Mouse (Mus musculus) embryonic facial prominence, embryonic 10.5 days (tissue): ENCODE data around the gene Hes3. TPM values are rescaled to one million over a fixed set of nuclear protein-coding genes. Genes with fewer than 3 reads are reported as not detected.

Source experiments
- DNase-seq: peaks from one replicate; pipeline ENCODE4 v3.0.0-alpha.2; 2017; ENCODE audit warnings: low spot score
- H3K27ac ChIP-seq: fragments of 300-500 bp; sonication (generic); replicated peaks from 2 replicates; pipeline ENCODE4 v1.5.1; 2016; ENCODE audit warnings: mild to moderate bottlenecking
- H3K27me3 ChIP-seq: fragments of 300-500 bp; sonication (generic); replicated peaks from 2 replicates; pipeline ENCODE4 v1.6.1; 2016; ENCODE audit warnings: low read depth, mild to moderate bottlenecking; ENCODE audit not compliant: poor library complexity, severe bottlenecking
- H3K36me3 ChIP-seq: fragments of 300-500 bp; sonication (generic); replicated peaks from 2 replicates; pipeline ENCODE4 v1.6.1; 2016; ENCODE audit warnings: mild to moderate bottlenecking, moderate library complexity
- H3K4me1 ChIP-seq: fragments of 300-500 bp; sonication (generic); 2 replicates; pipeline ENCODE4 v1.6.1; 2016
- H3K4me3 ChIP-seq: fragments of 300-500 bp; sonication (generic); 2 replicates; pipeline ENCODE4 v1.5.1; 2016; ENCODE audit warnings: mild to moderate bottlenecking, moderate library complexity
- H3K9me3 ChIP-seq: fragments of 300-500 bp; sonication (generic); 2 replicates; pipeline ENCODE4 v1.6.1; 2016; ENCODE audit warnings: mild to moderate bottlenecking
- WGBS: fragments of 180-500 bp; shearing (Covaris S2); methylation state at CpG from one replicate; pipeline ENCODE4 v1.1.7; 2016; 5-methylcytosine and 5-hydroxymethylcytosine counted together
- polyA plus RNA-seq: library from polyadenylated mRNA; unstranded; fragments of >200 nt; fragmentation: Nextera tagmentation; extraction: Ambion mirVana; gene quantifications from 2 replicates; pipeline ENCODE4 v1.2.1, GENCODE M21; 2016

Gene Hes3
- polyA plus RNA-seq, 1 experiment from 2014 or later, result 0.10 TPM

- H3K4me3 ChIP-seq, result no peak overlapping the region
- WGBS, result 56% methylated on average over 9 of the region's 9 CpGs
- H3K27ac ChIP-seq, result peak overlapping the region; percentile 42; the same call in 1 of the 2 replicates
Observed at GRCm38 (mm10) chr4:152263089-152263488, 28.4 kb downstream of the Hes3 start.

GRCm38 (mm10) chr4:152262187-152262586 is 29.3 kb downstream of the Hes3 start:
- Histone ChIP-seq H3K4me3 (no peak overlapping the region), H3K9me3 (no peaks in the 10 kb centered on the region), H3K36me3 (peaks cover 6% of the 10 kb centered on the region), H3K27ac (no peak overlapping the region; the same call in 1 of the 2 replicates), H3K4me1 (peaks cover 51% of the 10 kb centered on the region), H3K27me3 (no peaks in the 10 kb centered on the region)
- DNase-seq, result no peak
- WGBS, result 72% methylated on average over 9 of the region's 9 CpGs

More at GRCm38 (mm10) chr4:152263089-152263488, 28.4 kb downstream of the Hes3 start:
- H3K4me1 ChIP-seq, result peaks cover 59% of the 10 kb centered on the region
- H3K36me3 ChIP-seq, result peaks cover 6% of the 10 kb centered on the region
- no peak for DNase-seq
- H3K9me3 ChIP-seq, result no peaks in the 10 kb centered on the region
- no peaks in the 10 kb centered on the region for H3K27me3 ChIP-seq

DNA sequence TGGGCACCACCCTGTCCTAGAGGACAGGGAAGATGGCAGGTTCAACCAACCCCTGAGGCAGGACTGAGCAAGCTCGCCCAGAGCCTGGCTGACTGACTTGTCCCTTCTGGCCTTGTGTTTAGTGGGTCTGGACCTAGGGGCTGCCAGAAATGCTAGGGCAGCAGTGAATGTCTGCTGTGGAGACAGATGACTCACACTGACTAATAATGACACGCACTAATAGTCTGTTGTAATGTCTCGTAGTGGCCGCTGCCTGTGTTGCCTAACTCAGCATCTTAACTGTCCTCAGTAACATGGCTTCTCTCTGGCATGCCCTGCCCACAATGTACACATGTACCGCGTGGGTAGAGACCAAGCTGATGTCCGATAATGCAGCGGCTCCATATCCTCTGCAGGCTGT is 31.0 kb downstream of the Hes3 start:
- Histone ChIP-seq H3K36me3 (peaks cover 6% of the 10 kb centered on the region), H3K27ac (no peak overlapping the region), H3K27me3 (no peaks in the 10 kb centered on the region), H3K4me3 (no peak overlapping the region), H3K4me1 (peaks cover 41% of the 10 kb centered on the region), H3K9me3 (no peaks in the 10 kb centered on the region)
- WGBS, result 92% methylated on average over 8 of the region's 8 CpGs
- DNase-seq, result no peak

DNA sequence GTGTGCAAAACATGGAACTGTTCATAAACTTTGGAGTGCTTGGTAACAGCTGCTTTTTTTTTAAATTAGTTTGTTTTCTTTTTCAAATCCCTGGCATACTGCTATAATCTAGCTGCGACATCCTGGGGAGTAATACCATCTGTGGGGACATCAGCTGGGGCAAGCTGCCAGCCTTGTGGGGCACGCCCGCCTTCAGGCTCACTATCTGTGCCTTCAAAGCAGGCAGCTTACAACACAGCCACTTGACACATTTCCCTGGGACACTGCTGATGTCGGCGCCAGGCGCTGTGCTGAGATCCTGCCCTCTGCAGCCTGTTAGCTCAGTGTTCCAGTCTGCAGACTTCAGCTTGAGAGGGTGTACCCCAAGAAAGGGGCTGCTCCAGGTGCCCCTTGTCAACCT is 34.4 kb downstream of the Hes3 start:
- H3K27ac ChIP-seq, result no peak overlapping the region
- 78% methylated on average over 6 of the region's 6 CpGs for WGBS
- peaks cover 6% of the 10 kb centered on the region for H3K36me3 ChIP-seq
- peaks cover 27% of the 10 kb centered on the region for H3K4me1 ChIP-seq
- no peaks in the 10 kb centered on the region for H3K9me3 ChIP-seq
- no peaks in the 10 kb centered on the region for H3K27me3 ChIP-seq
- DNase-seq, result no peak
- H3K4me3 ChIP-seq, result no peak overlapping the region

DNA sequence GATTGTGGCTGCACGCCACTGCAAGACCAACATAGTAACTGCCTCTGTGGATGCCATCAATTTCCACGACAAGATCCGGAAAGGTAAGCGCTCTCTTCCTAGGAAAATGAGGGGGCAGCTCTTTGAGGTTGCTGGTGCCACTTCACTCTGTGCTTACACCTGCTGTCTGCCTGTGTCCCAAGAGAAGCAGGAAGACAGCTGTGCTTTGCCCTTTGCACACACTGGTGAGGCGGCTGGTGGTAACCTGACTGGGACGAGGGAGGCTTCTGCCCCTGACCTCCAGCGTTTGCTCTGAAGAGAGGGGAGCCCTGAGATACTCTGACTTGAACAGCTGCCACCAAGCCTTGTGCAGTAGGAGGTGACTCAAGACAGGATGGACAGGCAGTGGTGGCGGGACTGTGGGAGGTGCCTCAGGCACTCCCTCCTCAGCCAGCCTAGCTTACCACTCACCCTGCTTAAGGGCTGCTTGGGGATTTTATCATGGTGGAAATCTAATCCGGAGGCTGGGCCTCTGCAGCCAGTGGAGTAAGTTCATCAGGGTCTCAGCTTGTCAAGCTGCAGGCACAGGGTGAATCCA is 38.2 kb downstream of the Hes3 start:
- Histone ChIP-seq H3K27me3 (no peaks in the 10 kb centered on the region), H3K4me3 (no peak overlapping the region), H3K9me3 (no peaks in the 10 kb centered on the region), H3K27ac (no peak overlapping the region), H3K36me3 (no peaks in the 10 kb centered on the region; the same call in 1 of the 2 replicates), H3K4me1 (peaks cover 18% of the 10 kb centered on the region)
- no peak for DNase-seq
- WGBS, result 75% methylated on average over 9 of the region's 9 CpGs

DNA sequence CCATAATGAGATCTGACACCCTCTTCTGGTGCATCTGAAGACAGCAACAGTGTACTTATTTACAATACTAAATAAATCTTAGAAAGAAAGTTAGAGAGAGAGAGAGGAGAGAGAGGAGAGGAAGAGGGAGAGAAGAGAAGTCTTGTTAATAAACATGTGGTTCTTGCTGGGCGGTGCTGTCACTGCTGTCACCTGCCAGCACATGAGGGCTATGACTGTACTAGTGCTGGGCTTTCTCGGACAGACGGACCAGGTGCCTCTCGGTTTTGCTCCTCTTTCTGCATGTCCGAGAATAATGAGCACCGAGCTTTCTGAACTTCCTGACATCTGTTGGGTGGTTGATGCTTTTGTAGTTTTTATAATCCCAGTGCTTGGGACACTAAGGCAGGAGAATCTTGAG is 40.8 kb downstream of the Hes3 start:
- Histone ChIP-seq H3K4me3 (no peak overlapping the region), H3K27me3 (no peaks in the 10 kb centered on the region), H3K36me3 (no peaks in the 10 kb centered on the region; the same call in 1 of the 2 replicates), H3K4me1 (peaks cover 32% of the 10 kb centered on the region), H3K9me3 (no peaks in the 10 kb centered on the region), H3K27ac (no peak overlapping the region)
- no peak for DNase-seq
- 91% methylated on average over 6 of the region's 6 CpGs for WGBS

GRCm38 (mm10) chr4:152247195-152247594 is 44.3 kb downstream of the Hes3 start:
- Histone ChIP-seq H3K27ac (no peak overlapping the region), H3K4me1 (peaks cover 36% of the 10 kb centered on the region), H3K27me3 (no peaks in the 10 kb centered on the region), H3K9me3 (no peaks in the 10 kb centered on the region), H3K36me3 (no peaks in the 10 kb centered on the region), H3K4me3 (no peak overlapping the region)
- WGBS, result 79% methylated on average over 3 of the region's 3 CpGs
- no peak for DNase-seq

- DNase-seq, result no peak
- 80% methylated on average over 6 of the region's 6 CpGs for WGBS
- Histone ChIP-seq H3K9me3 (no peaks in the 10 kb centered on the region), H3K27ac (no peak overlapping the region), H3K27me3 (no peaks in the 10 kb centered on the region), H3K4me3 (no peak overlapping the region), H3K4me1 (peaks cover 35% of the 10 kb centered on the region), H3K36me3 (peaks cover 6% of the 10 kb centered on the region)
Observed at GRCm38 (mm10) chr4:152246011-152246410, 45.5 kb downstream of the Hes3 start.

- WGBS, result 73% methylated on average over 11 of the region's 11 CpGs
- Histone ChIP-seq H3K4me1 (peaks cover 39% of the 10 kb centered on the region), H3K36me3 (peaks cover 7% of the 10 kb centered on the region), H3K27me3 (no peaks in the 10 kb centered on the region), H3K9me3 (no peaks in the 10 kb centered on the region), H3K4me3 (no peak overlapping the region), H3K27ac (0 out of 2 replicates have a peak overlapping the region, but pooled peaks have one; percentile 32)
- DNase-seq, result no peak
Observed at GRCm38 (mm10) chr4:152244545-152245522, 46.6 kb downstream of the Hes3 start.

DNA sequence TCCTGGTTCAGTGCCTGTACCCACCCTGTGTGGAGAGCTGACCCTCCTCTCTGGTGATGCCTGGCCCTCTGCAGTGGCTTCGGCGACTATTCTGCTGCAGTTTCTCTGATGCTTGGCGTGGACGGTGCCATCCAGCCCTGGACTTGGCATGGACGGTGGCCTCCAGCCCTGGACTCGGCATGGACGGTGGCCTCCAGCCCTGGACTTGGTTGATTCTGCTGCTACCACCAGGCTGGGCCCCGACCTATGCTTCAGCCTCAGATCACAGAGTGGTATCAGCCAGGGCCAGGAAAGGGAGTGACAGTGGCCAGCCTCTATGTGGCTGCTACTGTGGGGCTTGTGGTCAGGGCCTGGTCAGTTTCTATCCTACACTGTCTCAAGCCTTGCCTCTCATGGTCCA is 47.5 kb downstream of the Hes3 start:
- 89% methylated on average over 8 of the region's 8 CpGs for WGBS
- no peak for DNase-seq
- Histone ChIP-seq H3K36me3 (peaks cover 12% of the 10 kb centered on the region), H3K27ac (0 out of 2 replicates have a peak overlapping the region, but pooled peaks have one; percentile 32), H3K4me3 (no peak overlapping the region), H3K27me3 (no peaks in the 10 kb centered on the region), H3K9me3 (no peaks in the 10 kb centered on the region), H3K4me1 (peaks cover 43% of the 10 kb centered on the region)

DNA sequence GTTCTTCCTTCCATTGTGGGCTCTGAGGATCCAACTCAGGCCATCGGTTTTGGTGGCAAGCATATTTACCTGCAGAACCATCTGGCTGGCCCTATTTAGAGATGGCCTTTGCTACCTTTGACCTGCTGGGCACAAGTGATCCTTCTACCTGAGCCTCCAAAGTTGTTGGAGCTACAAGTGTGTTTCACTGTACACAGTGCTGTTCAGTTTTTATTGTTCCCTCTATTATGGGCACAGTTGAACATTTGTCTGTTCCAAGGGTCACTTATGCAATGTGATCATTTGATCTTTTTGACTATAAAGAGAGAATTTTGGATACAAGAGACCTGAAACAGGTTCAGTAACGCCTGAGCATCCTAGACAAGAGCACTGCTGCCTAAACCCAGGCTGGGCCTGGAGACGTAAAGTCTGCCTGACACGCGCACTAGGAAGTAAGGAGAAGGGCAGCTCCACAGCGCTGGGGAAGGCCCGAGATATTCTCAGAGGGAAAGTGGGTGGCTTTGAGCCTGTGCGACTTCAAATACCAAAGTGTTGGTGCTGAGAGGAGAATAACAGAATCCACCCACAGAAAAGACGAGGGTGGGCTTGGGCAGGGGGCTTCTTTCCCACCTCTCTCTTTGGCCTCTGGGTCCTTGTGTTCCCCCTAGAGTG is 48.1 kb downstream of the Hes3 start:
- no peak overlapping the region for H3K27ac ChIP-seq
- no peaks in the 10 kb centered on the region for H3K27me3 ChIP-seq
- no peak overlapping the region for H3K4me3 ChIP-seq
- H3K9me3 ChIP-seq, result no peaks in the 10 kb centered on the region
- peaks cover 43% of the 10 kb centered on the region for H3K4me1 ChIP-seq
- DNase-seq, result no peak
- 87% methylated on average over 9 of the region's 9 CpGs for WGBS
- H3K36me3 ChIP-seq, result peaks cover 12% of the 10 kb centered on the region

DNA sequence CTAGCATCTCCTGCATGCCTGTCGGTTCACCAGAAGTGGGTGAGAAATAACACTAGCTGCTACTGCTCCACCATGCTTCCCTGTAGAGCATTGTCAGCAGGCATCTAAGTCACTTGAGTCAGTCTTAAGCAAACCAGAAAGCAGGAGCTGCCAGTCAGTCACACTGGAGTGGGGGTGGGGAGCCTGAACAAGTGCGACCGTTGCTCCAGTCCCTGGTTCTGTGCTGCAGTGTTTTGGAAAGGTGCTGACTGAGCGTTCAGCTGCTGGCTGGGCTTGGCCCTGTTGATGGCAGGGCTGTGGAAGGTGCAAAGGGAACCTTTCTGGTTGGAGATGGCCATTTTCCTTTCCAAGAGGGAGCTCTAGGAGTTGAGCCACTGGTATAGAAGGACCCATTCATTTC is 51.5 kb downstream of the Hes3 start:
- peaks cover 23% of the 10 kb centered on the region for H3K4me1 ChIP-seq
- no peaks in the 10 kb centered on the region for H3K9me3 ChIP-seq
- WGBS, result 65% methylated on average over 4 of the region's 4 CpGs
- DNase-seq, result no peak
- H3K36me3 ChIP-seq, result peaks cover 17% of the 10 kb centered on the region
- no peak overlapping the region for H3K27ac ChIP-seq
- H3K27me3 ChIP-seq, result no peaks in the 10 kb centered on the region
- H3K4me3 ChIP-seq, result no peak overlapping the region
